Comparison of ENCODE assay signal across 1 mouse cellular context in genomic region chr8:83622389-83622989, GRCm38 (mm10).
TF ChIP-seq lines count a peak whose summit lies in the region.

No protein-coding gene starts in this region.

TF ChIP-seq in CH12.LX, 34 proteins besides CTCF, POLR2A, EP300 and RAD21:
- 0 out of 2 replicates have a peak, but pooled peaks have one; percentile 10 for TF ChIP-seq ZC3H11A (IDR thresholded peaks at IDR 0.05; ENCODE audit: low read depth, low read length)
- TF ChIP-seq NELFE (IDR thresholded peaks at IDR 0.05; ENCODE audit: low read depth, low read length) = peak; percentile 54; the same call in 1 of the 2 replicates
- no peak for TF ChIP-seq ZNF384 (IDR thresholded peaks at IDR 0.05; ENCODE audit: low read depth, low read length)
- peak; percentile 30; the same call in 1 of the 2 replicates for TF ChIP-seq MEF2A (IDR thresholded peaks at IDR 0.05; ENCODE audit: borderline replicate concordance, low read depth, low read length)
- TF ChIP-seq PAX5 (IDR thresholded peaks at IDR 0.05; ENCODE audit: low read length) = no peak
- 0 out of 2 replicates have a peak, but pooled peaks have one; percentile 33 for TF ChIP-seq SIN3A (IDR thresholded peaks at IDR 0.05; ENCODE audit: low read length)
- no peak for TF ChIP-seq E2F4 (IDR thresholded peaks at IDR 0.05; ENCODE audit: insufficient replicate concordance, low read depth, low read length)
- no peak for TF ChIP-seq JUND (conservative IDR thresholded peaks at IDR 0.05; ENCODE audit: low read depth, low read length)
- no peak for TF ChIP-seq JUN (IDR thresholded peaks at IDR 0.05; ENCODE audit: insufficient read depth, low read depth, low read length)
- TF ChIP-seq UBTF (IDR thresholded peaks at IDR 0.05; ENCODE audit: low read depth, low read length) = no peak
- TF ChIP-seq ETS1 (conservative IDR thresholded peaks at IDR 0.05; ENCODE audit: low read depth, low read length) = no peak
- TF ChIP-seq SMC3 (IDR thresholded peaks at IDR 0.05; ENCODE audit: low read depth, low read length) = peak; percentile 74
- TF ChIP-seq CHD1 (IDR thresholded peaks at IDR 0.05; ENCODE audit: low read depth, low read length) = no peak
- TF ChIP-seq MAZ (IDR thresholded peaks at IDR 0.05; ENCODE audit: low read depth, low read length) = peak; percentile 49; the same call in 1 of the 2 replicates
- TF ChIP-seq TCF12 (IDR thresholded peaks at IDR 0.05; ENCODE audit: low read depth, low read length) = peak; percentile 17; the same call in 1 of the 2 replicates
- no peak for TF ChIP-seq ZKSCAN1 (IDR thresholded peaks at IDR 0.05; ENCODE audit: borderline replicate concordance, low read depth, low read length)
- TF ChIP-seq MXI1 (IDR thresholded peaks at IDR 0.05; ENCODE audit: low read depth, low read length) = peak; percentile 46; the same call in 1 of the 2 replicates
- TF ChIP-seq USF2 (conservative IDR thresholded peaks at IDR 0.05; ENCODE audit: low read depth, low read length) = no peak
- TF ChIP-seq MYC (IDR thresholded peaks at IDR 0.05; ENCODE audit: low read depth, low read length) = no peak
- TF ChIP-seq HCFC1 (IDR thresholded peaks at IDR 0.05; ENCODE audit: low read depth, low read length) = peak; percentile 15; the same call in 1 of the 2 replicates
- no peak for TF ChIP-seq POLR2AphosphoS2 (IDR thresholded peaks at IDR 0.05; ENCODE audit: low read depth, low read length)
- 0 out of 2 replicates have a peak, but pooled peaks have one; percentile 21 for TF ChIP-seq NRF1 (IDR thresholded peaks at IDR 0.05; ENCODE audit: low read depth, low read length)
- peak; percentile 56; the same call in 1 of the 2 replicates for TF ChIP-seq MAX (IDR thresholded peaks at IDR 0.05; ENCODE audit: low read length)
- TF ChIP-seq IRF4 (IDR thresholded peaks at IDR 0.05; ENCODE audit: low read depth, low read length) = no peak; the same call in 1 of the 2 replicates
- no peak for TF ChIP-seq CHD2 (IDR thresholded peaks at IDR 0.05; ENCODE audit: low read length)
- TF ChIP-seq MAFK (IDR thresholded peaks at IDR 0.05; ENCODE audit: insufficient replicate concordance, low read length) = no peak
- TF ChIP-seq ELF1 (IDR thresholded peaks at IDR 0.05; ENCODE audit: low read depth, low read length) = peak; percentile 37; the same call in 1 of the 2 replicates
- TF ChIP-seq USF1 (IDR thresholded peaks at IDR 0.05; ENCODE audit: low read depth, low read length) = no peak
- TF ChIP-seq BHLHE40 (IDR thresholded peaks at IDR 0.05; ENCODE audit: low read depth, low read length) = 0 out of 2 replicates have a peak, but pooled peaks have one; percentile 9
